Mouse (Mus musculus): ENCODE data around the gene Rhoc.

DNA sequence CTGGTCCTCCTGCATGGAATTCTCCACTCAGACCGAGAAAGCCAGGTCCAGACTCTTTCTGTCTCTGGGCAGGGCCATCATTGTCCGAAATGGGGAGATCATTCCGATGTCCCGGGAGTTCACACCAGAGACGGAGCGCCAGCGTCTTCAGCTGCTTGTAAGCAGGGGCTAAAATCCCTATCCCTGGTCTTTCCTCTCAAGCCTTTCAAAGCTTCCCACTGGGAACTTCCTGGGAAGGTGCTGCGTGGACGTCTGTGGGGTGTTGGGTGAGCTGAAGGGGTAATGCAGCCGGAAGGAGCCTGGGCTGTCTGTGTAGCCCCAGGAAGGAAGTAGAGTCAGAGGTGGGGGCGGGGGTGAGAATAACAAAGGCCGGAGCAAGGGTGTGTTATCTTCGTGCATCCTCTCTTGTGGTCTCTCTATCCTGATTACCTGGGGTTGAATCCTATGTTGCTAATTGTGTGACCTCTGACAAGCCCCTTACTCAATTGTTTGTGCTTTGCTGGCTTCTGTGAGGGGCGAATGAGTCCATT lies 4.1 kb upstream of the Rhoc start:
- TF ChIP-seq POLR2A (IDR thresholded peaks at IDR 0.05; ENCODE audit: low read depth, low read length) (no peak), GABPA (IDR thresholded peaks at IDR 0.05; ENCODE audit: insufficient replicate concordance, low read depth, low read length) (no peak), CTCF (conservative IDR thresholded peaks at IDR 0.05 in 1 of 2, IDR thresholded peaks at IDR 0.05 in 1 of 2; ENCODE audit: low read depth in 2 of 2, low read length in 2 of 2) (no peak), ZKSCAN1 (IDR thresholded peaks at IDR 0.05; ENCODE audit: borderline replicate concordance, low read depth, low read length) (no peak), MAZ (IDR thresholded peaks at IDR 0.05; ENCODE audit: low read depth, low read length) (no peak), E2F4 (IDR thresholded peaks at IDR 0.05; ENCODE audit: insufficient replicate concordance, low read depth, low read length) (no peak), EP300 (IDR thresholded peaks at IDR 0.05; ENCODE audit: low read length) (no peak), TBP (conservative IDR thresholded peaks at IDR 0.05; ENCODE audit: low read depth, low read length) (no peak), TCF12 (IDR thresholded peaks at IDR 0.05; ENCODE audit: low read depth, low read length) (no peak)

All from CH12.LX (cell line).